Mouse (Mus musculus): ENCODE measurements at regions not wholly inside any gene's neighbourhood (a gene's known extent, or its start where the extent isn't known, plus 50 kb on each side); places are given as distances from the start of the nearest gene placed in this dataset.
A peak's percentile ranks its signal among the peaks of the same experiment; 100 is the strongest.

GRCm38 (mm10) chr8:115824478-115824785 lies 116.8 kb upstream of the Maf start:
- no peak for DNase-seq (ENCODE audit: low spot score)

GRCm38 (mm10) chr8:115823673-115824477 lies 116.3 kb upstream of the Maf start:
- no peak for DNase-seq (ENCODE audit: low spot score)

GRCm38 (mm10) chr8:115813426-115813825 lies 105.8 kb upstream of the Maf start:
- DNase-seq (ENCODE audit: low spot score): no peak

GRCm38 (mm10) chr8:115806579-115806978 lies 99.0 kb upstream of the Maf start:
- DNase-seq (ENCODE audit: low spot score): no peak

- no peak for DNase-seq (ENCODE audit: low spot score)
Measured at GRCm38 (mm10) chr8:115806139-115806538, 98.5 kb upstream of the Maf start.

- DNase-seq (ENCODE audit: low spot score): no peak
Measured at GRCm38 (mm10) chr8:115793587-115793986, 86.0 kb upstream of the Maf start.

- no peak for DNase-seq (ENCODE audit: low spot score)
Measured at GRCm38 (mm10) chr8:115788421-115788820, 80.8 kb upstream of the Maf start.

- DNase-seq (ENCODE audit: low spot score): no peak
Measured at GRCm38 (mm10) chr8:115786185-115786584, 78.6 kb upstream of the Maf start.

- no peak for DNase-seq (ENCODE audit: low spot score)
Measured at GRCm38 (mm10) chr8:115785769-115786168, 78.2 kb upstream of the Maf start.

- DNase-seq (ENCODE audit: low spot score): no peak
Measured at GRCm38 (mm10) chr8:115783364-115783763, 75.8 kb upstream of the Maf start.

- no peak for DNase-seq (ENCODE audit: low spot score)
Measured at GRCm38 (mm10) chr8:115778433-115778832, 70.8 kb upstream of the Maf start.

- peak; percentile 52 for DNase-seq (ENCODE audit: low spot score)
Measured at GRCm38 (mm10) chr8:115771060-115771459, 63.5 kb upstream of the Maf start.

GRCm38 (mm10) chr8:115768631-115769030 lies 61.0 kb upstream of the Maf start:
- no peak for DNase-seq (ENCODE audit: low spot score)

- peak; percentile 41 for DNase-seq (ENCODE audit: low spot score)
Measured at GRCm38 (mm10) chr8:115766218-115766898, 58.8 kb upstream of the Maf start.

GRCm38 (mm10) chr8:115764551-115764950 lies 57.0 kb upstream of the Maf start:
- DNase-seq (ENCODE audit: low spot score): peak; percentile 10

- DNase-seq (ENCODE audit: low spot score): no peak
Measured at GRCm38 (mm10) chr8:115758011-115758410, 50.4 kb upstream of the Maf start.

All from urinary bladder, postnatal 14 days (tissue).